Mouse (Mus musculus): ENCODE measurements around the gene Zp2. TPM values are rescaled to one million over a fixed set of nuclear protein-coding genes. Genes with fewer than 3 reads are reported as not detected.

Zp2 gene
- polyA plus RNA-seq, 1 experiment from 2014 or later: not detected

- WGBS: 90% methylated on average over 4 of the region's 4 CpGs
- DNase-seq (ENCODE audit: low spot score) (no peak), ATAC-seq (ENCODE audit: low FRiP score) (no peak)
- Histone ChIP-seq H3K4me3 (ENCODE audit: low read depth, low read length) (no peak overlapping the region), H3K9ac (ENCODE audit: low read depth, low read length) (no peak overlapping the region), H3K27me3 (ENCODE audit: control insufficient read depth, insufficient read depth, low read length) (no peaks in the 10 kb centered on the region), H3K9me3 (ENCODE audit: control insufficient read depth, low read length) (no peaks in the 10 kb centered on the region), H3K4me2 (replicated peaks; ENCODE audit: low read depth, low read length) (no peak overlapping the region), H3K4me1 (replicated peaks; ENCODE audit: control insufficient read depth, insufficient read depth, low read length) (no peaks in the 10 kb centered on the region), H3K27ac (ENCODE audit: low read depth, low read length) (no peak overlapping the region), H3K36me3 (ENCODE audit: control insufficient read depth, insufficient read depth, low read length) (no peaks in the 10 kb centered on the region)
Observed at GRCm38 (mm10) chr7:120123776-120124175, 21.3 kb downstream of the Zp2 start.

GRCm38 (mm10) chr7:120117529-120117928 is 27.6 kb downstream of the Zp2 start:
- ATAC-seq (ENCODE audit: low FRiP score) (no peak), DNase-seq (ENCODE audit: low spot score) (no peak)
- no peak overlapping the region for H3K9ac ChIP-seq (ENCODE audit: low read depth, low read length)
- 57% methylated on average over 6 of the region's 6 CpGs for WGBS
- H3K27ac ChIP-seq (ENCODE audit: low read depth, low read length): no peak overlapping the region
- no peaks in the 10 kb centered on the region for H3K27me3 ChIP-seq (ENCODE audit: control insufficient read depth, insufficient read depth, low read length)
- H3K4me3 ChIP-seq (ENCODE audit: low read depth, low read length): no peak overlapping the region
- no peaks in the 10 kb centered on the region for H3K9me3 ChIP-seq (ENCODE audit: control insufficient read depth, low read length)
- no peaks in the 10 kb centered on the region for H3K4me1 ChIP-seq (replicated peaks; ENCODE audit: control insufficient read depth, insufficient read depth, low read length)
- H3K4me2 ChIP-seq (replicated peaks; ENCODE audit: low read depth, low read length): no peak overlapping the region
- H3K36me3 ChIP-seq (ENCODE audit: control insufficient read depth, insufficient read depth, low read length): no peaks in the 10 kb centered on the region

- H3K27me3 ChIP-seq (ENCODE audit: control insufficient read depth, insufficient read depth, low read length): no peaks in the 10 kb centered on the region
- no peak overlapping the region for H3K4me3 ChIP-seq (ENCODE audit: low read depth, low read length)
- no peak for ATAC-seq (ENCODE audit: low FRiP score)
- no peak overlapping the region for H3K4me2 ChIP-seq (replicated peaks; ENCODE audit: low read depth, low read length)
- no peaks in the 10 kb centered on the region for H3K9me3 ChIP-seq (ENCODE audit: control insufficient read depth, low read length)
- no peak overlapping the region for H3K9ac ChIP-seq (ENCODE audit: low read depth, low read length)
- no peaks in the 10 kb centered on the region for H3K4me1 ChIP-seq (replicated peaks; ENCODE audit: control insufficient read depth, insufficient read depth, low read length)
- DNase-seq (ENCODE audit: low spot score): no peak
- 94% methylated on average over 5 of the region's 5 CpGs for WGBS
- no peaks in the 10 kb centered on the region for H3K36me3 ChIP-seq (ENCODE audit: control insufficient read depth, insufficient read depth, low read length)
- no peak overlapping the region for H3K27ac ChIP-seq (ENCODE audit: low read depth, low read length)
Observed at GRCm38 (mm10) chr7:120116976-120117375, 28.1 kb downstream of the Zp2 start.

GRCm38 (mm10) chr7:120109676-120110075 is 35.4 kb downstream of the Zp2 start:
- Histone ChIP-seq H3K9ac (ENCODE audit: low read depth, low read length) (no peak overlapping the region), H3K36me3 (ENCODE audit: control insufficient read depth, insufficient read depth, low read length) (no peaks in the 10 kb centered on the region), H3K4me3 (ENCODE audit: low read depth, low read length) (no peak overlapping the region), H3K4me2 (replicated peaks; ENCODE audit: low read depth, low read length) (no peak overlapping the region), H3K4me1 (replicated peaks; ENCODE audit: control insufficient read depth, insufficient read depth, low read length) (no peaks in the 10 kb centered on the region), H3K27me3 (ENCODE audit: control insufficient read depth, insufficient read depth, low read length) (no peaks in the 10 kb centered on the region), H3K27ac (ENCODE audit: low read depth, low read length) (no peak overlapping the region), H3K9me3 (ENCODE audit: control insufficient read depth, low read length) (no peaks in the 10 kb centered on the region)
- WGBS: 91% methylated on average over 5 of the region's 5 CpGs
- ATAC-seq (ENCODE audit: low FRiP score): no peak
- DNase-seq (ENCODE audit: low spot score): no peak

- no peaks in the 10 kb centered on the region for H3K27me3 ChIP-seq (ENCODE audit: control insufficient read depth, insufficient read depth, low read length)
- no peak overlapping the region for H3K27ac ChIP-seq (ENCODE audit: low read depth, low read length)
- H3K36me3 ChIP-seq (ENCODE audit: control insufficient read depth, insufficient read depth, low read length): no peaks in the 10 kb centered on the region
- H3K9ac ChIP-seq (ENCODE audit: low read depth, low read length): no peak overlapping the region
- ATAC-seq (ENCODE audit: low FRiP score) (no peak), DNase-seq (ENCODE audit: low spot score) (no peak)
- no peaks in the 10 kb centered on the region; the same call in none of the 2 replicates for H3K4me1 ChIP-seq (replicated peaks; ENCODE audit: control insufficient read depth, insufficient read depth, low read length)
- H3K9me3 ChIP-seq (ENCODE audit: control insufficient read depth, low read length): no peaks in the 10 kb centered on the region
- H3K4me3 ChIP-seq (ENCODE audit: low read depth, low read length): no peak overlapping the region
- no peak overlapping the region for H3K4me2 ChIP-seq (replicated peaks; ENCODE audit: low read depth, low read length)
- 82% methylated on average over 2 of the region's 2 CpGs for WGBS
Observed at GRCm38 (mm10) chr7:120106356-120106755, 38.7 kb downstream of the Zp2 start.

GRCm38 (mm10) chr7:120104975-120105374 is 40.1 kb downstream of the Zp2 start:
- no peak overlapping the region for H3K27ac ChIP-seq (ENCODE audit: low read depth, low read length)
- no peak overlapping the region for H3K4me3 ChIP-seq (ENCODE audit: low read depth, low read length)
- H3K9ac ChIP-seq (ENCODE audit: low read depth, low read length): no peak overlapping the region
- no peaks in the 10 kb centered on the region for H3K9me3 ChIP-seq (ENCODE audit: control insufficient read depth, low read length)
- DNase-seq (ENCODE audit: low spot score) (peak; percentile 28), ATAC-seq (ENCODE audit: low FRiP score) (no peak)
- no peaks in the 10 kb centered on the region for H3K36me3 ChIP-seq (ENCODE audit: control insufficient read depth, insufficient read depth, low read length)
- H3K4me2 ChIP-seq (replicated peaks; ENCODE audit: low read depth, low read length): no peak overlapping the region
- WGBS: 57% methylated on average over 3 of the region's 3 CpGs
- H3K4me1 ChIP-seq (replicated peaks; ENCODE audit: control insufficient read depth, insufficient read depth, low read length): no peaks in the 10 kb centered on the region; the same call in none of the 2 replicates
- H3K27me3 ChIP-seq (ENCODE audit: control insufficient read depth, insufficient read depth, low read length): no peaks in the 10 kb centered on the region

- no peaks in the 10 kb centered on the region; the same call in none of the 2 replicates for H3K4me1 ChIP-seq (replicated peaks; ENCODE audit: control insufficient read depth, insufficient read depth, low read length)
- H3K27me3 ChIP-seq (ENCODE audit: control insufficient read depth, insufficient read depth, low read length): no peaks in the 10 kb centered on the region
- DNase-seq (ENCODE audit: low spot score) (peak; percentile 43), ATAC-seq (ENCODE audit: low FRiP score) (peak; percentile 39)
- WGBS: 4% methylated on average over 25 of the region's 25 CpGs
- H3K36me3 ChIP-seq (ENCODE audit: control insufficient read depth, insufficient read depth, low read length): no peaks in the 10 kb centered on the region
- H3K27ac ChIP-seq (ENCODE audit: low read depth, low read length): no peak overlapping the region
- no peaks in the 10 kb centered on the region for H3K9me3 ChIP-seq (ENCODE audit: control insufficient read depth, low read length)
- peak overlapping the region; percentile 78 for H3K4me2 ChIP-seq (replicated peaks; ENCODE audit: low read depth, low read length)
- H3K9ac ChIP-seq (ENCODE audit: low read depth, low read length): peak overlapping the region; percentile 58
- H3K4me3 ChIP-seq (ENCODE audit: low read depth, low read length): peak overlapping the region; percentile 54
Observed at GRCm38 (mm10) chr7:120103019-120103567, 42.0 kb downstream of the Zp2 start.

GRCm38 (mm10) chr7:120102164-120102972 is 42.7 kb downstream of the Zp2 start, which contains the start of gene Tmem159:
Gene Tmem159 (plus strand): TSS chr7:120102353.
- Histone ChIP-seq H3K9ac (ENCODE audit: low read depth, low read length) (peak within 1 kb of the TSS; percentile 58), H3K36me3 (ENCODE audit: control insufficient read depth, insufficient read depth, low read length) (no peaks in the 10 kb centered on the region), H3K4me1 (replicated peaks; ENCODE audit: control insufficient read depth, insufficient read depth, low read length) (no peaks in the 10 kb centered on the region; the same call in none of the 2 replicates), H3K27ac (ENCODE audit: low read depth, low read length) (no peak within 1 kb of the TSS), H3K9me3 (ENCODE audit: control insufficient read depth, low read length) (no peaks in the 10 kb centered on the region), H3K4me2 (replicated peaks; ENCODE audit: low read depth, low read length) (peak within 1 kb of the TSS; percentile 78), H3K27me3 (ENCODE audit: control insufficient read depth, insufficient read depth, low read length) (no peaks in the 10 kb centered on the region), H3K4me3 (ENCODE audit: low read depth, low read length) (peak within 1 kb of the TSS; percentile 54)
- DNase-seq (ENCODE audit: low spot score) (peak; percentile 90), ATAC-seq (ENCODE audit: low FRiP score) (peak; percentile 94)
- WGBS: under 1% methylated on average over 40 of the region's 42 CpGs

GRCm38 (mm10) chr7:120098403-120098802 is 46.7 kb downstream of the Zp2 start:
- no peak for ATAC-seq (ENCODE audit: low FRiP score)
- Histone ChIP-seq H3K9me3 (ENCODE audit: control insufficient read depth, low read length) (no peaks in the 10 kb centered on the region), H3K4me1 (replicated peaks; ENCODE audit: control insufficient read depth, insufficient read depth, low read length) (no peaks in the 10 kb centered on the region; the same call in none of the 2 replicates), H3K4me3 (ENCODE audit: low read depth, low read length) (no peak overlapping the region), H3K4me2 (replicated peaks; ENCODE audit: low read depth, low read length) (no peak overlapping the region), H3K9ac (ENCODE audit: low read depth, low read length) (no peak overlapping the region), H3K27ac (ENCODE audit: low read depth, low read length) (no peak overlapping the region), H3K27me3 (ENCODE audit: control insufficient read depth, insufficient read depth, low read length) (no peaks in the 10 kb centered on the region), H3K36me3 (ENCODE audit: control insufficient read depth, insufficient read depth, low read length) (no peaks in the 10 kb centered on the region)
- DNase-seq (ENCODE audit: low spot score): peak; percentile 77
- 20% methylated on average over 9 of the region's 9 CpGs for WGBS
